Mouse (Mus musculus) erythroblast, embryonic 14.5 days (primary cell): ENCODE data around the gene Klhdc8a. TPM values are rescaled to one million over a fixed set of nuclear protein-coding genes. Genes with fewer than 3 reads are reported as not detected.

ENCODE experiments used
- H3K27me3 ChIP-seq: 2 replicates; pipeline ENCODE4 v1.6.1; 2012; ENCODE audit warnings: inconsistent platforms; ENCODE audit not compliant: control insufficient read depth
- H3K36me3 ChIP-seq: 2 replicates; pipeline ENCODE4 v1.6.1; 2012; ENCODE audit warnings: mild to moderate bottlenecking, inconsistent platforms; ENCODE audit not compliant: control insufficient read depth
- H3K4me1 ChIP-seq: 2 replicates; pipeline ENCODE4 v1.6.1; 2012; ENCODE audit warnings: inconsistent platforms; ENCODE audit not compliant: control insufficient read depth
- H3K4me3 ChIP-seq: replicated peaks from 2 replicates; pipeline ENCODE3; 2012; ENCODE audit warnings: moderate library complexity, mild to moderate bottlenecking, inconsistent platforms
- H3K9me3 ChIP-seq: 2 replicates; pipeline ENCODE4 v1.6.1; 2012; ENCODE audit warnings: low read length, inconsistent platforms, mixed read lengths; ENCODE audit not compliant: control insufficient read depth
- GATA1 ChIP-seq: IDR thresholded peaks from 2 replicates; pipeline ENCODE4 v1.6.1; 2012; ENCODE audit warnings: low read length, inconsistent platforms, mixed read lengths
- TAL1 ChIP-seq: IDR thresholded peaks from 3 replicates; pipeline ENCODE4 v1.6.1; 2012; ENCODE audit warnings: low read length, inconsistent platforms, mixed read lengths
- polyA plus RNA-seq: library from polyadenylated mRNA; stranded (reverse); fragments of >175 nt; gene quantifications from 2 replicates; pipeline ENCODE4 v1.2.3, GENCODE M21; 2012

Klhdc8a gene
- polyA plus RNA-seq, 1 experiment: not detected

DNA sequence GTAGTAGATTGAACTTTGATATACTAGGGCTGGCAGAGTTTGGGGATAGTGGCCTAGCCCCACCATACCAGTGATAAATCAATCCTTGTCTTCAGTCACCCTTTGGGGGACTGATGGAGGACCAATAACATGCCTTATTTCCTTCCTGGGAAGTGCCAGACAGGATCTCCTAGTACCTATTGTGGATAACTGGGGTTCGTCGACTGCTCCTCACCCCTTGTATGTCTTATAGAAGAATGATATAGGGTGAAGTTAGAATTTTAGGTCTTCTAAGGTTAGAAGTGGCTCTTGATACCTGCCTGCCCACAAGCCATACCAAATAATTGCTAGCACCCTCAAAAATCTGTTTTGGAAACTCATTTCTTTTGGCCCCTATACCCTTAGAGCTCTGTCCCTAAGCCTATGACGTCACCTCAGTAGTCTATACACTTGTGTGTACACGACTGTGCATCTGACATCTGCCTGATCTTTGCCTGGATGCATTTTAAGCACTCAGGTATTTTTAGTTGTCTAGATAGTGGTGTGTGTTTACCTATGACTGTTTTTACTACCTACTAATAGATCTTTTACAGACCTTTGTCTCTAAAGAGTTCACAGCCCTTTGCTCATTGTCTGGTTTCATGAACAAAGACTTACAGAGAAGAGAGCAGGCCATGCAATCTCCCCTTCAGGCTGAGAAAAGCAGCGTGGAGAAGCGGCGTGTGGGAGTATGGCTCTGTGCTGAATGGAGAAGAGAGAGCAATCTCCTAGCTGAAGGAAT, 23.6 kb downstream of the Klhdc8a start:
- Histone ChIP-seq H3K4me3 (no peak overlapping the region), H3K9me3 (no peaks in the 10 kb centered on the region), H3K36me3 (no peaks in the 10 kb centered on the region), H3K4me1 (no peaks in the 10 kb centered on the region), H3K27me3 (peaks cover 27% of the 10 kb centered on the region)
- TF ChIP-seq TAL1: no peak
- no peak for TF ChIP-seq GATA1

DNA sequence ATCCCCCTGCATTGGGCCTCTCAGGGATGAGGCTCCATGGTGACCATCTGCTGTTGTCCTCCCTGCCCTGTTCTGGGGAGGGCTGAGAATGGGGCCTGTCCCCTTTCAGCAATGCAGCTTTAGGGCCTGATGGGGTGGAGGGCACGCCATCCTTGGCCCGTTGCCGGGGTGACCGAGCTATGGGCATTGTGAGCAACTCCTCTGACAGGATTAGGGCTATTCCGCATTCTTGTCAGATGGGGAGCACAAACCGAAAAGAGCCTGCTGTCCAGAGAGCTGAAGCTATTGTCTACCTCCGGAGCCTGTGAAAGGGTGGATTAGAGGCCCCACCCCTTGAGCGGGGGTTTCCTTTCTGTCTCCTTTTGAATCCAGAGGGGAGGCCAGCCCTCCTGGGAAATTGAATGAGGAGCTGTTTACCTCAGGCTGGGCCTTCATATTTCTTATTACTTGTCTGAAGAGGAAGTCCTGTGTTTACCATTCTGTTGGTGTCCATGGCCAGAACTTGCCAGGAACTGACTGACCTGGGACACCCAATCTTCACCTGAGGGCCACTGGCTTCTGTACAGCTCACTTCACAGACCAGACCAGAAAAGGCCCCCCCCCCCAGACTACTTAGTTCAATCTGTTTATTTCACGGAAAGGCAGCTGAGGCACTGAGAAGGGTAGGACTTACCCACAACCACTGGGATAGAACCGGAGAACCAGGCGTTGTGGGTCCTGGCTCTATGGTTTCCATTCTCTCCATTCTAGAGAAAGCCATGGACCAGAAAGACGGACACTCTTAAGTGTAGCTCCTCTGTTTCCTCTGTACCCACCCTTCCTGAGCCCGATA, 24.5 kb downstream of the Klhdc8a start:
- Histone ChIP-seq H3K36me3 (no peaks in the 10 kb centered on the region), H3K9me3 (no peaks in the 10 kb centered on the region), H3K27me3 (peaks cover 18% of the 10 kb centered on the region), H3K4me3 (no peak overlapping the region), H3K4me1 (no peaks in the 10 kb centered on the region)
- TF ChIP-seq TAL1: no peak
- TF ChIP-seq GATA1: no peak

DNA sequence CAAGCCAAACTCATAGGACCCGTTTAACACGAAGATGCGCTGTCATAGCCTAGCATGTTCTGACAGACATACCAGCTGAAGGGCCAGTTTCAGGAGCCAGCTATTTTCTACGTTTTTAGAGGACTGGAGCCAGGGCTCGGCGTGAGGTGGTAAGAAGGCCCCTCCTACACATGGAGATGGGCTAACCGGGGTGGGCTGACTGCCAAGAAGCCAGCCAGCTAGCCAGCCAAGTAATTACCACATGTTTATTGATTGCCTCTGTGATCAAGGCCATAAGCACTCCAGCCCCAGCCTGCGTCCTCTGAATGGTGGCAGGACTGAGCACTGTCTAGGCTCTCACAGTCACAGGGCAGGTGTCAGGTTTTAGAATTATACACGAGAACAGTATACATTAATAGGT, 28.4 kb downstream of the Klhdc8a start:
- no peaks in the 10 kb centered on the region for H3K9me3 ChIP-seq
- no peaks in the 10 kb centered on the region for H3K4me1 ChIP-seq
- no peak overlapping the region for H3K4me3 ChIP-seq
- H3K36me3 ChIP-seq: peaks cover 5% of the 10 kb centered on the region; the same call in 1 of the 2 replicates
- peaks cover 2% of the 10 kb centered on the region; the same call in 1 of the 2 replicates for H3K27me3 ChIP-seq
- TF ChIP-seq GATA1 (no peak), TAL1 (no peak)

DNA sequence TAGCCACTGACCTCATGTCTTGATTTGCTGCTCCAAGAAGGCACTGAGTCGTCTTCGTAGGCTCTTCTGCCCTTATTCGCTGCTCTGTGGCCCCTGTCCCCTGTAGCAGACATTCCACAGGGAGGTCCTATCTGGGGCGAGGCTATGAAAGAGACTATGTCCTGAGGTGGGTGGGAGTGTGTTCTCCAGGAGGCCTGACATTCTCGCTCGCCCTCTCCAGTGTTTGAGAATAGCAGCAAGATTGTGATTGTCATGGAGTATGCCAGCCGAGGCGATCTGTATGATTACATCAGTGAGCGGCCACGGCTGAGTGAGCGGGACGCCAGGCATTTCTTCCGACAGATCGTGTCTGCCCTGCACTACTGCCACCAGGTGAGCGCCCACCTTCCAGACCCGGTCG, 29.1 kb downstream of the Klhdc8a start:
- peaks cover 7% of the 10 kb centered on the region; the same call in 1 of the 2 replicates for H3K36me3 ChIP-seq
- TF ChIP-seq GATA1 (no peak), TAL1 (no peak)
- peaks cover 2% of the 10 kb centered on the region; the same call in 1 of the 2 replicates for H3K27me3 ChIP-seq

DNA sequence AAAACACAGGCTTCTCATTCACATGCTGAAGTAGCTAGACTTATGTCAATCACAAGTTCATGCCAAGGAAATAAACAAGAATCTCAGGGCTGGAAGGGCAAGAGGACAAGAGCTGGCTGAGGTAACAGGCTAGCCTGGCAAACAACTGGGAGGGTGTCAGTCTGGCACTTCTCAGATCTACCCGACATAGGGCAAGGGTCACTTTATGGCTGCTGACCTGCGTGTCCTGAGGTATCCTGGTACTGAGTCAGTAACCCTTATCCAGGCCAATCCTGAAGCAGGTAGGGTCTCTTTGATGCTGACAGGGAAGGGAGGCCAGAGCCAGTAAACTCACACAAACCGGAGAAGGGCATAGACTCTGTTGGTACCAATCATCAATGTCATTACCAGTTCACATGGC, 30.1 kb downstream of the Klhdc8a start:
- Histone ChIP-seq H3K36me3 (peaks cover 7% of the 10 kb centered on the region; the same call in 1 of the 2 replicates), H3K27me3 (peaks cover 2% of the 10 kb centered on the region; the same call in 1 of the 2 replicates)
- no peak for TF ChIP-seq TAL1
- no peak for TF ChIP-seq GATA1

More for the DNA sequence above, 29.1 kb downstream of the Klhdc8a start:
- no peaks in the 10 kb centered on the region for H3K9me3 ChIP-seq
- no peaks in the 10 kb centered on the region for H3K4me1 ChIP-seq
- no peak overlapping the region for H3K4me3 ChIP-seq

DNA sequence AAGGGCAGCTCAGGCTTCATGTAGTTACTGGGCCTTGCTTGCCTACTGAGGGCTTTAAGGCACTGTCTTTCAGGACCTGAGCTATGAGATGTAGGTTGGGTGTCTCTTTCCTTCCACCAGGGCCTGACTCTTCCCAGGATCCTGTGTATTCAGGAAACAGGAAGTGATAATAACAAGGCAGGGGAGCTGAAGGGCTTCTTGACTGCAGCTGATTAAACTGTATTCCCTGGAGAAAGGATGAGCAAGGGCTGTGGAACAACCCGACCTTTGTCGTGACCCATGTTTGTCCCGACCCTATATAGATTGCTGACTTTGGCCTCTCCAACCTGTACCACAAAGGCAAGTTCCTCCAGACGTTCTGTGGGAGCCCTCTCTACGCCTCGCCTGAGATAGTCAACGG, 31.2 kb downstream of the Klhdc8a start:
- peaks cover 7% of the 10 kb centered on the region; the same call in 1 of the 2 replicates for H3K36me3 ChIP-seq

More for the DNA sequence above, 30.1 kb downstream of the Klhdc8a start:
- Histone ChIP-seq H3K4me3 (no peak overlapping the region), H3K9me3 (no peaks in the 10 kb centered on the region), H3K4me1 (peaks cover under 1% of the 10 kb centered on the region)

DNA sequence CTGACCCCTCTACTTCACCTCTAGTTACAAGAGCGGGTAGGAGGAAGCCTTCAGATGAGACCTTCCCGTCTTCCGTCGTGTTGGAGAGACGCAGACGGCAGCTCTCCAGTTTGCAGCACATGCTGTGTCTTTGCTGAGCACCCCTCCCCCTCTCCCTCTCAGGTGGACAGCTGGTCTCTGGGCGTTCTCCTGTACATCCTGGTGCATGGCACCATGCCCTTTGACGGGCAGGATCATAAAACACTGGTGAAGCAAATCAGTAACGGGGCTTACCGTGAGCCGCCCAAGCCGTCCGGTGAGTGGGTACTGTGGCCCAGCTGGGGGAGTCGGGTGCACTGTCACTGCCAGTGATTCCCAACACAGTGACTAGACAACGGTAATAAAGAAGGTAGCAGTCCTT, 32.0 kb downstream of the Klhdc8a start:
- Histone ChIP-seq H3K4me1 (peaks cover 19% of the 10 kb centered on the region), H3K36me3 (peaks cover 7% of the 10 kb centered on the region; the same call in 1 of the 2 replicates), H3K27me3 (peaks cover 2% of the 10 kb centered on the region; the same call in 1 of the 2 replicates), H3K9me3 (no peaks in the 10 kb centered on the region), H3K4me3 (no peak overlapping the region)
- TF ChIP-seq TAL1 (no peak), GATA1 (no peak)

More for the DNA sequence above, 31.2 kb downstream of the Klhdc8a start:
- Histone ChIP-seq H3K9me3 (no peaks in the 10 kb centered on the region), H3K27me3 (peaks cover 2% of the 10 kb centered on the region; the same call in 1 of the 2 replicates), H3K4me1 (peaks cover 11% of the 10 kb centered on the region), H3K4me3 (no peak overlapping the region)
- TF ChIP-seq TAL1: no peak
- TF ChIP-seq GATA1: no peak

DNA sequence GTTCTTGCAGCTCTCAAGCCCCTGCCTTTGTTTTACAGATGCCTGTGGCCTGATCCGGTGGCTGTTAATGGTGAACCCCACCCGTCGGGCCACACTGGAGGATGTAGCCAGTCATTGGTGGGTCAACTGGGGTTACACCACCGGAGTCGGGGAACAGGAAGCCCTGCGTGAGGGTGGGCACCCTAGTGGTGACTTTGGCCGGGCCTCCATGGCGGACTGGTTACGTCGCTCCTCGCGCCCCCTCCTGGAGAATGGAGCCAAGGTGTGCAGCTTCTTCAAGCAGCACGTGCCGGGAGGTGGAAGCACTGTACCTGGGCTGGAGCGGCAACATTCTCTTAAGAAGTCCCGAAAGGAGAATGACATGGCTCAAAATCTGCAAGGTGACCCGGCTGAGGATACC, 32.9 kb downstream of the Klhdc8a start:
- peaks cover 22% of the 10 kb centered on the region for H3K4me1 ChIP-seq
- peaks cover 2% of the 10 kb centered on the region; the same call in 1 of the 2 replicates for H3K27me3 ChIP-seq
- no peaks in the 10 kb centered on the region for H3K9me3 ChIP-seq
- no peak overlapping the region for H3K4me3 ChIP-seq
- H3K36me3 ChIP-seq: peaks cover 7% of the 10 kb centered on the region; the same call in 1 of the 2 replicates
- TF ChIP-seq GATA1 (no peak), TAL1 (no peak)

DNA sequence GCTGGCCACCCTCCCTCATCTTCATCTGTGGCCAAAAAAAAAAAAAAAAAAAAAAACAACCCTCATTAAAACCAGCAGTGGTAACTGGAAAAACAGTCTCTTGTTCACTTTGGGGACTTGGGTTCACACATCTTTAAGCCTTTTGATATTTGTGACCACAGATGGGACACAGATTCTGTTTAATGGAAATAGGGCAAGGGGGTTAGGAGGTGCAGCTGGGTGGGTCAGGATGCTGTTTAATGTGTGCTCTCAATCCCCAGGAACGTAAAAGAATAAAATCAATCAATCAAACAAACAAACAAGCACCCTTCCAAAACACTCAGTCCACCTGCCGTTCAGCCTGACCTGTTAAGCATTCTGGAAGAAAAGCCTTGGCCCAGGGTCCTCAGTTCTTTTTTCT, 34.8 kb downstream of the Klhdc8a start:
- Histone ChIP-seq H3K4me1 (peaks cover 22% of the 10 kb centered on the region), H3K4me3 (no peak overlapping the region), H3K36me3 (peaks cover 7% of the 10 kb centered on the region; the same call in 1 of the 2 replicates), H3K27me3 (peaks cover 7% of the 10 kb centered on the region), H3K9me3 (no peaks in the 10 kb centered on the region)
- no peak for TF ChIP-seq GATA1
- TF ChIP-seq TAL1: no peak
